Mouse (Mus musculus) CH12F3 (cell line): ENCODE data around the gene Gm49352.
"Not testable (repeated sequence)": the region's sequence is repeated elsewhere in the genome, so short reads cannot be mapped to it uniquely, and the experiment has no call there.

Experiments used
- in situ Hi-C: fragments of 300-500 bp; cut with MboI; formaldehyde crosslinking; loops from 2 replicates; pipeline ENCODE4 v1.14.3; 2020; ENCODE audit warnings: low sequenced_read_pairs

The Gm49352 gene

DNA sequence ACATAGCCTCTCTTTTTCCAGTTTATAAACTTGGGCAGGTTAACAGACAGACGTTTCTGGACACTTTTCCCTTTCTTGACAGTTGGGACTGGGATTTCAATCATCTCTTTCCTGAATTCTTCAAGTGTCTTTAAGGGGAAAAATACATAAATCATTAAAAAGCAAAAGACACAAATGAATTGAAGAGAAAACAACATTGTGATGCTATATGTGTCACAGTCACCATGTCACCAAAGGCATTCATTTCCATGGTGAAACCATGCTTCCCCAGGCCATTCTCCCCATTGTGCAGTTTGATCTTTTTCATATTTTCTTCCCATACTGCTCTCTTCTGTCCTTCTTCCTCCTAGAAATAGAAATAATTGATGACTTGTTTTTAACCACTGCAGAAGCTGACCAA, at the start of gene Gm49352:
TSS of gene Gm49352 (minus strand) at position 101 of the 400 bp plus-strand sequence.
- in situ Hi-C loops, result not testable (repeated sequence)

DNA sequence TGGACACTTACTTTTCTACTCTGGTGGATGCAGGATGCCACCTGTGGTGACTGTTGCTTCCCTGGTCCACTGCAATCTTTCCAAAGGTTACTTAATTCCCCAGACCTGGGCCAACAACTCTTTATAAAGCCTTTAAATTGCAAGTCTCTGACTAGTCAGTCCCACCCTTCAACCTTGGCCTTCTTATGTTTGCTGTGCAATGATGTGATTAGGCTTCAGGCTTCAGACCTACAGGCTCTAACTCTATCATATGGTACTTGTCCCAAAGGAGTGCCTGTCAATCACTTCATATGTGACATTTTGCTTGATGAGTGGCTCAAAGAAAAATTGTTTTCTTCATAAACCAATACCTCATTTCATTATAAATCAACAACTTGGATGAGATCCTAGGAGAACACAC, 2.1 kb upstream of the Gm49352 start, which contains the start of gene Cts3:
TSS of gene Cts3 (minus strand) at position 101 of the 400 bp plus-strand sequence.
- in situ Hi-C loops, result no loop called here

DNA sequence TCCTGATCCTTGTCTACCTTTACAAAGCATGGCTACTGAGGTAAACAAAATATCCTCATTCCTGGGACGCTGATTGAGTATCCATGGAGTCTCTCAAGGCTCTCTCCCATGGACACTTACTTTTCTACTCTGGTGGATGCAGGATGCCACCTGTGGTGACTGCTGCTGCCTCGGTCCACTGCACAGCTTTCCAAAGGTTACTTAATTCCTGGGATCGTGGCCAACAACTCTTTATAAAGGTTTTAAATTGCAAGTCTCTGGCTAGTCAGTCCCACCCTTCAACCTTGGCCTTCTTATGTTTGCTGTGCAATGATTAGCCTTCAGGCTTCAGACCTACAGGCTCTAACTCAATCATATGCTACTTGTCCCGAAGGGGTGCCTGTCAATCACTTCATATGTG, 26.3 kb downstream of the Gm49352 start, which contains the start of gene Ctsm:
TSS of gene Ctsm (minus strand) at position 209 of the 400 bp plus-strand sequence.
- in situ Hi-C loops, result no loop called here
